Mouse (Mus musculus) cerebellum, postnatal 36 days (tissue): ENCODE data around the gene Rpl37.
"Not testable (repeated sequence)": the region's sequence is repeated elsewhere in the genome, so short reads cannot be mapped to it uniquely, and the experiment has no call there.

Experiments used
- DNase-seq, 2 experiments: peaks; one replicate each; pipeline ENCODE4 v3.0.0; 2021 to 2022; ENCODE audit warnings: mixed read lengths in 2 of 2

Gene Rpl37

GRCm38 (mm10) chr15:5126456-5126855 lies 10.0 kb downstream of the Rpl37 start:
- no peak for DNase-seq

- no peak for DNase-seq
Observed at GRCm38 (mm10) chr15:5127487-5127886, 11.0 kb downstream of the Rpl37 start.

DNA sequence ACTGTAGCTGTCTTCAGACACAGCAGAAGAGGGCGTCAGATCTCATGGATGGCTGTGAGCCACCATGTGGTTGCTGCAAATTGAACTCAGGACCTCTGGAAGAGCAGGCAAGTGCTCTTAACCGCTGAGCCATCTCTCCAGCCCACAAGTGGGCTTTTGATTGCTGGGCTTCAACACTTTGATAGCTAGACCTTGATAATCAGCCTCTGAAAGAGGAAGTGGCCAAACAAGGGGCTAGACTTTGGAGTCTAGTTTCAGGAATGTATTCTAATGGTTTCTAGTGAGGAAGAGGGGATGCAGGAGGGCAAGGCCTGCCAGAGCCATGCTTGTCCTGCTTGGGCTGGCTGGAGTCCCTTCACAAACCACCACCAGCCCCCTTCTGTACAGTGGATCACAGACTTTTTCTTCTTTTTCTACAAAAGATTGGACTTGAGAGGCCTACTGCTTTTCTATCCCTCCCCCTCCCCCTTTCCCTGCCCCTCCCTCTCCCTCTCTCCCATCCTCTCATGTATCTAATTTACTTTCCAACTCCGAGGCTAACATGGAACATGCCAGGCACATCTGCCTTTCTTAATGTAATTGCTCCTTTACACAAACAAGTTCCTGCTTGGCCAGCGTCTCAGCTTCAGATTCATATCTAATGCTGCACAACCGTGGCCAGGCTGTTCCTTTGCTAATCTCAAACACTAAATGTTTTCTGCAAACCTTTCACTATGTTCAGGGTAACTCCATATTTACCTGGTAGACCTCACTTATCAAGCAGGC lies 11.9 kb downstream of the Rpl37 start:
- DNase-seq: no peak

DNA sequence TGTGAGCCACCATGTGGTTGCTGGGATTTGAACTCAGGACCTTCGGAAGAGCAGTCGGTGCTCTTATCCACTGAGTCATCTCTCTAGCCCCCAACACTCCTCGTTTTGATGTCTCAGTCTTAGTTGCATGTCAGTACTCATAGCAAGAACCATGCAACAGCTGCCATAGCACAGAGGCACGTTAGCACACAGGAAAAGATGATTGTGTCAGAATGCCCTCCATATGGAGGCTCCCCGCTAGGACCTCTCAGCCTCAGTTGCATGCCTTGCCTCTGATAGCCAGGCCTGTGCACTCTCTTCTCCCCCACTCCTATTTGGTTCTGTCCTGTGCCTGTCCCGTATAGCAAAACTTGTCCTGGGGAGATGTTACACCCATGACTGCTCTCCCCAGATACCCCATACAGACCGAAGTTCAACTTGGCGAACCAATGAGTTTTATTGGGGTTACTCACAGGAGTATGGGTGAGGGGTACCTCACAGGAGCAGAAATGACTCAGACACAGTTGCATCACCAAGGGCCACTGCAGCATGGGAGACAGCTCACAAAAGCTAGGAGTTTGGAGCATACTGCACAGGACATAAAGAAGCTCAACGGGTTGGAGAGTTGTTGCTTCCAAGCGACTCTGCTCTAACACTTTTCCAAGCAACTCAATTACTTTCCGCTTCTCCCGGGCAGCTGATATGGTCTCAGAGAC lies 12.8 kb downstream of the Rpl37 start:
- DNase-seq: no peak

GRCm38 (mm10) chr15:5130887-5131668 lies 14.6 kb downstream of the Rpl37 start:
- not testable (repeated sequence) for DNase-seq

DNA sequence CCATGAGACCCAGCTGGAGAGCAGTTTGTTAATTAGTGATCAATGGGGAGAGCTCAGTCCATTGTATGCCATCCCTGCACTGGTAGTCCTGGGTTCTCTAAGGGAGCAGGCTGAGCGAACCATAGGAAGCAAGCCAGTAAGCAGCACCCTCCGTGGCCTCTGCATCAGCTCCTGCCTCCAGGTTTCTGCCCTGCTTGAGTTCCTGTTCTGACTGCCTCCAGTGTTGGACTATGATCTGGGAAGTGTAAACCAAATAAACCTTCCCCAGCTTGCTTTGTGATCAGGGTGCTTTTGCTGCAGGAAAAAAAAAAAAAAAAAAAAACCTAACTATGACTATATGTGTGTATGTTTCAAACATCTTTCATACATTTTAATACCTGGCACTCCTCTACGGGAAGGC lies 16.9 kb downstream of the Rpl37 start:
- DNase-seq: no peak

GRCm38 (mm10) chr15:5134179-5134578 lies 17.7 kb downstream of the Rpl37 start:
- DNase-seq: no peak

DNA sequence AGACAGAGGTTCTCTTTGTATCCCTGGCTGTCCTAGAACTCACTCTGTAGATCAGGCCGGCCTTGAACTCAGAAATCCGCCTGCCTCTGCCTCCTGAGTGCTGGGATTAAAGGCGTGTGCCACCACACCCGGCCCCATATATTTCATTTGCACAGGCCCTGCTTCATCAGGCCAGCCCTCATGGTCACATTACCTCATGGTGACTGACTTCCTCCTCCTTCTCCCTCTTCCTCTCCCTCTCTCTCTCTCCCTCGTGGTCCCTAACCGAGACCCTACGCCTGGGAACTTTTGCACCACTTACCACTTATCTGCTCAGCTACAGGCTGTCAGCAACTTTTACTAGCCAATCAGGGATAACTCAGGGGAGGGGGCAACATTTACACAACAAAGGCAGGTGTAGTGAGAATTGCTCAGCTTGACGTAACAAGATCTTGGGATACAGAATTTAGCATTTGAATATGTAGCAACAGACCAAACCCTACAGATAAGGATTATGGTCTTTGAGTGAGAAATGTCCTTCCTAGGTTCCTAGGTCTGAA lies 18.6 kb downstream of the Rpl37 start:
- DNase-seq: no peak

DNA sequence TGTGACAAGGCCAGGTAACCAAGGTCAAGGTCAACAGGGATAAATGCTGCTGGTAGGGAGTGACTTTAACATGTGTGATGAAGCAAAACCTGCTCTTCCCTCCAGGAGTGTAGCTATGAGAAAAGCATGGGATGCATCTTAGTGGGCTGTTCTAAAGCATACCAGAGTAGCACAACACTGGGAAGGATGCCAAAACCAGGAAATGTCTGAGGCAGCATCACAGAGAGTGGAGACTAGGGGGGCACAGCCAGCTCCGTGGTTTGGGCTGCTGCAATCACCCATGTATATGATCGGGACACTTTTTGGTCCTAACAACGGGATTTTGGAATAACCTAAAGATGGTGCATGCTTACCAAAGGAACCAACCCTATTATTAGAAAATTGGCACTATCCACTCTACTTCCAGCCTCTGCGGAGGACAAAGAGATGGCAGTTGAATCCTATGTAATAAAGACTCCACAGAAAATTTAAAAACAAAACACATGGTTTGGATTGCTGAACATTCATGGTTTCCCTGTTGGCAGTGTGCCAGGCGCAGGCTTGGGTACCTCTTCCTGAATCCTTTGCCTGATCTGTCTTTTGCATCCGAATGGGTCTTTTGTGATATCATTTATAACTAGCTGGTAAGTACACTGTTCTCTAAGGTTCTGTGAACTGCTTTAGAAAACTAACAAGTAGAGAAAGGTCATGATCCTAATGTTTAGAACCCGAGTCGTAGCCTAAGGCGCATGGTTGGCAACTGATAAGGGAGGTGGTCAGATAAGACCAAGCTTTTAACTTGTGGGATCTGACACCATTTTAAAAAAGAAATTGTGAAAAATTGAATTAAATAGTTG lies 21.8 kb downstream of the Rpl37 start:
- DNase-seq: no peak

GRCm38 (mm10) chr15:5139366-5139765 lies 22.9 kb downstream of the Rpl37 start:
- no peak for DNase-seq

- DNase-seq: no peak
Observed at GRCm38 (mm10) chr15:5139863-5140262, 23.4 kb downstream of the Rpl37 start.

DNA sequence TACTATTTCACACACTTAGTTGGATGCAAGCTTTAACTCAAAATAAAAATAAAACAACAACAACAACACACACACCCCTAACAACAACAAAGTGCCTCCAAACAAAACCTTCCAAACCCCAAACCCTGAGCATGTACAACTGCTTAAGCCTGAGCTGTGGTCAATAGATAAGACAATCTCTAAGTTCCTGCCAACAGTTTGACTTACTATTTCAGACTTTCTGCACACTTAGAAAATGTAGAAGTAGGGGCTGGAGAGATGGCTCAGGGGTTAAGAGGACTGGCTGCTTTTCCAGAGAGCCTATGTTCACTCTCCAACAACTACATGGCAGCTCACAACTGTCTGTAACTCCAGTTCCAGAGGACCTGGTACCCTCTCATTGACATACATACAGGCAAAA lies 23.9 kb downstream of the Rpl37 start:
- no peak for DNase-seq

DNA sequence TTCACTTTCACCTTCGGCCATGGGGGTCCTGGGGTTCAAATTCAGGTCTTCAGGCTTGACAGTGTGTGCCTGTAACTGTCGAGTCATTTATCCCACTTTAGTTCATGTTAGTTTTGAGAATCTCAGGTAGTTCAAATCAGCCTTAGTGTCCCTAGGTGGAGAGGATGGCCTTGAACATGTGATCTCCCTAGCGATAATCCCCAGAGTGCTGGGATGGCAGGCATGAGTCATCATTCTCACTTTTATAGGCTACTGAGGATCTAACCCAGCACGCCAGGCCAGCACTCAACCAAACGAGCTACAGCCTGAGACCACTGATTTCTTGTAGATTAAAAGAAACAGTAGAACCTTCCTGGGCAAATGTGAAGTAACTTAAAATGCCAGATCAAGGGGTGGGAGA lies 25.6 kb downstream of the Rpl37 start:
- no peak for DNase-seq

DNA sequence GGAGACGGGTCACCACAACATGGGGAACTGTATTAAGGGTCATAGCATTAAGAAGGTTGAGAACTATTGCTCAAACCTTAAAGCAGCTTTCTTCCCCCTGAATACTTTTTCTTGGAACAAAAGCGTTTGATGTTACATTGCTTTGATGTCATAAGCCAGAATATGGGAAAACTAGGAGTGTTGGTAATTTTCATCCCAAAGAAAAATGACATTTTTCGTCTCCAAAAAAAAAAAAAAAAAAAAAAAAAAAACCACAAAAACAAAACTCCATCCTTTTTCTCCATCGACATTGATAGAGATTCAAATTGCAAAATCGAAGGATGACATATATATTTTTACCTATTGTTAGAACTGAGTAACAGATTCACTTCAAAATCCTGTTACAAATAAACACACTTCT lies 26.3 kb downstream of the Rpl37 start:
- DNase-seq: no peak

DNA sequence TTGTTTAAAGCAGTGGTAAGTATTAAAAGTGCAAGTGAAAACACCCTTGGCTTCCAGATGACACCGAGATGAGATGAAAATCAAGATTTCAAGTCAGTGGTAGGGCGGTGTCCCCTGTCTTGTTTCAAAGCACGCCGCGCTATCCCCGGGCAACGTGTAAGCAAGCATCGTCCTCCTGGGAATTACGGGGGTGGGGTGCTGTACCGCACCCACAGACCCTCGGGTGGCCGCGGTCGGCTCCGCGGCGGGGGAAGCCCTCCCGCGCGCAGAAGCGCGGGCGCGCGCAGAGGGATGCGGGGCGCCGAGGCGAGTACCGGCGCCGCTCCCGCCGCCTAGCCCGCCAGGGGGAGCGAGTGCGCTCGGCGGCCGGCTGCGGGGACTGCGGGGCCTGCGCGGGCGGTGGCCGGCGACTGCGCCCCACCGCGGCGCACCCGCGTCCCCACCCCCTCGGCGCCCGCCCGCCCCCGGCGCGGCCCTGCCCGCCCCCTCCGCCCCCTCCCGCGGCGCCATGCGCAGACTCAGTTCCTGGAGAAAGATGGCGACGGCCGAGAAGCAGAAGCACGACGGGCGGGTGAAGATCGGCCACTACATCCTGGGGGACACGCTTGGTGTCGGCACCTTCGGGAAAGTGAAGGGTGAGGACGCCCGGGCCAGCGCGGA lies 27.0 kb downstream of the Rpl37 start, which contains the start of gene Prkaa1:
TSS of gene Prkaa1 (plus strand) at position 501 of the 660 bp plus-strand sequence.
- peak; percentile 79 to 81 for DNase-seq

DNA sequence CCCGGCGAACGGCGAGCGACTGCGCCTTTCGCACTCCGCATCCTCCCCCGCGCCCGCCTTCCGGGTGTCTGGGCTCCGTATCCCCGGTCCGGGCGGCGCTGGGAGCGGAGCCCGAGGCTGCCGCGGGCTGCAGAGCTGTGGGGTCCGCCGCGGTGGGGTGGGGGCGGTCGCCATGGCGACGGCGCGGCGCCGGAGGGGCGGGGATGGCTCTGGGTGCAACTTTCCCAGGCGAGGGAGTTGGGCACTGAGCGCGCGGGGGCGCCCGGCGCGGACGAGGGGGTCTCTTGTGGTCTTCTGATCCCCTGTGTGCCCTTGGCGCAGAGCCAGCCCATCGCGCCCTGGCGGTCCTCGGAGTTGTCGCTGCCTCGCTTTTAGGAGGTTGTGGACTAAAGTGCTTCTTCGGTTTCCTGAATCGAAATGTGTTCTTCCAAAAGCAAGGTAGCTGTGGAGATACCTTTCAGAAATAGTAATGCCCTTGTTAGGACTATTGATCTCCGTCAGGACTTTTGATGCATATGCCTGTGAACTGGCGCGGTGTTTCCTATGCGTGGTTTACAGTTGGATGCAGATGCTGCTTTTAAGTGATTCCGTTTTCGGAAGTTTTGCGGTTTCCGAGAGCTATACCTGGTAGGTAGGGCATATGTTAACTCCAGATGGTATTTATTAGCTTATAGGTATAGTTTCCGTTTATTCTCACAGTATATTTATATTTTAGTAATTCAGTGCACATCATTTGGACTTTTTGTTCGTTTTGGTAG lies 27.8 kb downstream of the Rpl37 start:
- peak; percentile 63 to 66 for DNase-seq

DNA sequence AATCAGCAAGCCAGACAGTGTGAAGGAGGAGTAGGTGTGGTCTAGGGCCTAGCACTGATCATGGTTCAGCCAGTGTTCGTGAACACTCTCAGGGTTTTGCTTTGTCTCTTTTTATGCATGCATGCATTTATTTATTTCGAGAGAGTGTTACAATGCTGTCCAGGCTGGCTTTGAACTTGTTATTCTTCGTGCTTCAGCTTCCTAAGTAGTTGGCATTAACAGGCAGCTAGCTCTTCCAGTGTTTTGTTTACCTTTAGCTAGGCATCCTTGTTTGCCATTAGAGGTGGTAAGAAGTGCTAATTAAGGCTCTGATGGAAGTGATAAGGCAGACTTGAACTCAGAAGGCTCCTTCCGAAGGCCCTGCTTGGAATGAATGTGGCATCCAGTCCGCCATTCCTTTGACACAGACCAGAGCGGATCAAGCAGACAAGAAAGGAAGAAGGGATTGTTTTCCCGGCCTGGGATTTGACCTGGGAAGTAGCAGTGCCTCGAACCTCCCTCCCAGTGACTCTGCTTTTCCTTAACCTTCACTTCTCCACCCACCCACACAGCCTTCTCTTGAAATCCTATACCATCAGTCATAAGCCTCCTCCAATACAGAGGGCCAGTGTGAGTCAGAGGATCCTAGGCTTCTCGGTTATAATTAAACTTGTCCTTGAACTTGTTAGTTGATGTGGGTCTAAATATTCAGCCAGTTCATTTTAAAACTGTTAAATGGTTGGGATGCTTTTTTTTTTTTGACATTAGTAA lies 28.9 kb downstream of the Rpl37 start:
- DNase-seq: no peak

DNA sequence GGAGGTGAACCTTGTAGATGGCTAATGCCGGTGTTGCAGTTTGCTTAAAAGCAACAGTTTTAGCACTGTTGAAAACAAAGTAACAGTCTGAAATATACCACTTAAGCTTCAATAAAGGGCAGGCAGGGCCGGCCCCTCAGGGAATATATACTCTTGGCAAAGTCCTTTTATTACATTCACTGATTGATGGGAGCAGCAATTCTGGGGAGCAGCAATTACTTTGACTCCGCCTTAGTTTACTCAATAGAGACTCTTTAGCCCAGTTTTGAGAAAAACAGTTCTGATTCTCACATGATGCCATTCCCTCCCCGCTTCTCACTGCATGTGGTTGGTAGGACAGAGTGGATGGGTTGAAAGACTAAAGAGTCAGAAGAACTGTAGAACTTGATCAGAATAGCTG lies 32.7 kb downstream of the Rpl37 start:
- no peak for DNase-seq

DNA sequence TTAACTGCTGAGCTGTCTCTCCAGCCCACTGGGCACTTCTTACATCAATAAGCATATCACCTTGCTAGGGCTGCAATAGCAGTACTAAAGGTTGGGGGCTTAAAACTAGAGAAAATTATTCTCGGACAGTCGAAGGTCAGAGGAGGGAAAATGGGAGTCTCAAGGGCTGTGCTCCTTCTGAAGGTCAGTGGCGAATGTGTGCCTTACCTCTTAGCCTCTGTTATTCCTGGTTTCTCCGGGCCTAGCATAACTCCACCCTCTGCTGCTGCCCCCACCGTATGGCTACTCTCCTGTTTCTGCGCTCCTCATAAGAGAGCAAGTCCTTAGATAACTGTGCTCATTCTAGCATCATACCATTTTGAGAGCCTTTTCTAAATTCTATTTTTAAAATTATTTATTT lies 35.7 kb downstream of the Rpl37 start:
- no peak for DNase-seq

GRCm38 (mm10) chr15:5154621-5155020 lies 38.2 kb downstream of the Rpl37 start:
- DNase-seq: no peak
